ENCODE assay signal across 7 mouse cellular contexts in genomic region chr2:134643514-134644300, GRCm38 (mm10). TPM values are rescaled to one million over a fixed set of nuclear protein-coding genes. Genes with fewer than 3 reads are reported as not detected.
A peak's percentile ranks its signal among the peaks of the same experiment; 100 is the strongest.
DNase-seq lines count a peak whose midpoint lies in the region; ATAC-seq lines count a peak whose summit lies in the region.

Gene Tmx4, minus strand, starts transcription at chr2:134644145.

- no peaks in the 10 kb centered on the region for H3K36me3 ChIP-seq in intestine, embryonic 15.5 days
- peaks cover 6% of the 10 kb centered on the region; the same call in 1 of the 2 replicates for H3K36me3 ChIP-seq in midbrain, embryonic 10.5 days

- peak within 1 kb of the TSS; percentile 83 for H3K9ac ChIP-seq in intestine, embryonic 15.5 days

- ATAC-seq in intestine, embryonic 15.5 days, result peak; percentile 100

- H3K4me2 ChIP-seq in intestine, embryonic 15.5 days (replicated peaks), result peak within 1 kb of the TSS; percentile 77

- peaks cover 2% of the 10 kb centered on the region; the same call in 1 of the 2 replicates for H3K4me1 ChIP-seq in intestine, embryonic 15.5 days (replicated peaks)
- H3K4me1 ChIP-seq in midbrain, embryonic 10.5 days, result peaks cover 37% of the 10 kb centered on the region

- peak within 1 kb of the TSS; percentile 97 for H3K27ac ChIP-seq in intestine, embryonic 15.5 days
- peak within 1 kb of the TSS; percentile 97 for H3K27ac ChIP-seq in midbrain, embryonic 10.5 days (replicated peaks)

- 0% methylated on average over 55 of the region's 57 CpGs for WGBS in intestine, embryonic 15.5 days
- under 1% methylated on average over 57 of the region's 57 CpGs for WGBS in midbrain, embryonic 10.5 days

- intact Hi-C loops in left cerebral cortex, postnatal 25 days (cut with DNase I), result no loop called here

- DNase-seq in adrenal gland, adult 18-20 months (ENCODE audit: low spot score in 2 of 2), result peak; percentile 99
- peak; percentile 98 for DNase-seq in embryo, embryonic 11 days
- DNase-seq in gastrocnemius, postnatal 25 days, result peak; percentile 98
- peak; percentile 97 to 98 for DNase-seq in left cerebral cortex, postnatal 25 days (ENCODE audit: low spot score in 2 of 2)
- DNase-seq in midbrain, embryonic 10.5 days (ENCODE audit: low spot score), result peak; percentile 99
- DNase-seq in right cerebral cortex, postnatal 4 days, result peak; percentile 99

- no peaks in the 10 kb centered on the region for H3K9me3 ChIP-seq in intestine, embryonic 15.5 days
- H3K9me3 ChIP-seq in midbrain, embryonic 10.5 days (replicated peaks), result no peaks in the 10 kb centered on the region

- H3K4me3 ChIP-seq in intestine, embryonic 15.5 days (replicated peaks), result peak within 1 kb of the TSS; percentile 93
- H3K4me3 ChIP-seq in midbrain, embryonic 10.5 days, result peak within 1 kb of the TSS; percentile 76

- H3K27me3 ChIP-seq in intestine, embryonic 15.5 days (replicated peaks), result no peaks in the 10 kb centered on the region
- H3K27me3 ChIP-seq in midbrain, embryonic 10.5 days (ENCODE audit: low read depth, poor library complexity, severe bottlenecking), result no peaks in the 10 kb centered on the region

RNA-seq across cellular contexts. Expression of gene Tmx4, which starts in this region (rescaled TPM):
- 10 to 100 TPM; 40.4 to 44.3 TPM for total RNA-seq in adrenal gland, adult 18-20 months (2021)
- 10 to 100 TPM; 11.5 to 13.6 TPM for total RNA-seq in gastrocnemius, postnatal 25 days (2021)
- polyA plus RNA-seq in intestine, embryonic 15.5 days (2015; fragmentation: Nextera tagmentation; extraction: Ambion mirVana), result 13.5 and 14.9 TPM in 2 replicates
- total RNA-seq in left cerebral cortex, postnatal 25 days (2021), result 100 to 1,000 TPM; 175 to 177 TPM
- 23.6 and 38.5 TPM in 2 replicates for polyA plus RNA-seq in midbrain, embryonic 10.5 days (2016; fragmentation: Nextera tagmentation; extraction: Ambion mirVana)

Comparison
In these comparisons a context has a peak if more than half of its experiments do, and no peak if none do; other contexts are left out.
1. Peak in every context shown above with its lines: DNase-seq, ATAC-seq, H3K4me3 ChIP-seq and H3K27ac ChIP-seq.